Mouse (Mus musculus) layer of hippocampus, adult 11-12 months (tissue): Measurements from ENCODE around the gene Zfp612.
A peak's percentile ranks its signal among the peaks of the same experiment; 100 is the strongest.
"Not testable (repeated sequence)": the region's sequence is repeated elsewhere in the genome, so short reads cannot be mapped to it uniquely, and the experiment has no call there.

Source experiments
- DNase-seq: peaks from one replicate; pipeline ENCODE4 v3.0.0; 2022; ENCODE audit warnings: low spot score

The Zfp612 gene

DNA sequence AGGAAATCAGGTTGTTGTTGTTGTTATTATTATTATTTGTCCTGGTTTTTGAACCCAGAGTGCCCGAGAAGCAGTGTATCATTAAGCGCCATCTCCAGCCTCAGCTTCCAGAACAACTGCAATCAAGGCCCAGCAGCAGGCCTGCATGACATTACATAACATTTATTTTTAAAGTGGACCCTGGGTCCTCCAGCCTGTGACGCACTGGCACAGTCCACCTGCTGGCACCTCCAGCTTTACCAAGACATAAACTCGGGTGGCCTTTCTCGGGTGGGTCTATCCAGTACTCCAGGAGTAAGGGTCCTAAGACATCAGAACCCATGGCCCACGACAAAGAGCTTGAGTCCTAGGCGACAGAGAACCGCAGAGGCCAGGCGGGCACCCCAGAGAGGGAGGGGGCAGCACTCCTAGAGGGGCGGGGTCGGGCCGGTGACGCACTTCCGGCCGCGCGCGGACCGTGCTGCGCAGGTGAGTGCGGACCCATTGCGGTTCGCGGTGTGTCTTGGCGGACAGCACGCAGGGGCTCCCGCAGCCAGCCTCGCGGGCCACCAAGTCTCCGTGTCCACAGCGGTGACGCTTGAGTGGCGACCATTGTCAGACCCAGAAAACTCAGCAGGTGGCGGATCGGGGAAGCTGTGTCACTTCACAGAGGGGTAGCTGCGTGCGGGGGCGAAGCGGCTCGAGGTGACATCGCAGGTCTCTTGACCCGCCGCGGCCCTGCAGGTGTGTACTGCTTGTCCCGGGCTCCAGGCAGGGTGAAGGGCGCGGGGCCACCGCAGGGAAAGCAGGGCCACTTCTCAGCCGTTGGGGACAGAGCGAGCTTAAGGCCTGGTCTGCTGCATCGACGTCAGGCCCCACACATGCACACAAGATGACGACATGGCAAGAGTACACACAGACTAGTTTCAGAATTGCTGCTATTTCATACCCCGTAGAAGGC, at the start of gene Zfp612:
Gene Zfp612 (plus strand): TSS at position 465 of the 940 bp plus-strand sequence.
- DNase-seq: peak; percentile 54

DNA sequence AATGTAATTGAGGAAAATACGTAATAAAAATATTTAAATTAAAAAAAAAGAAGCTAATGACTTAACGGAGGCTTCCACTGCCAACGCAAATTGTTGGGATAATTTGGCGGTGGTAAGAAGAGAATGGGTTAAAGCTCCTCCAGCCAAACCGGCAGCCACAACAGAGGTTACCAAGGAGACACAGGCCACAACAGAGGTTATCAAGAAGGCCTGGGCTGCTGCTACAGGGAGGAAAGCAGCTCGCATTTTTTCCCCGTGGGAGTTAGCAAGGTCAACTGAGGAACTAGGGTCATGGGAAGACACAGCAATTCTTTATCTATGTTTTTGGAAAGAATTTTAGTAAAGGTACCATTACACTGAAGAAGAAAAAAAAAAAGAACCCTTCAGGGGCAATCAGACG, 45.8 kb upstream of the Zfp612 start:
- not testable (repeated sequence) for DNase-seq

DNA sequence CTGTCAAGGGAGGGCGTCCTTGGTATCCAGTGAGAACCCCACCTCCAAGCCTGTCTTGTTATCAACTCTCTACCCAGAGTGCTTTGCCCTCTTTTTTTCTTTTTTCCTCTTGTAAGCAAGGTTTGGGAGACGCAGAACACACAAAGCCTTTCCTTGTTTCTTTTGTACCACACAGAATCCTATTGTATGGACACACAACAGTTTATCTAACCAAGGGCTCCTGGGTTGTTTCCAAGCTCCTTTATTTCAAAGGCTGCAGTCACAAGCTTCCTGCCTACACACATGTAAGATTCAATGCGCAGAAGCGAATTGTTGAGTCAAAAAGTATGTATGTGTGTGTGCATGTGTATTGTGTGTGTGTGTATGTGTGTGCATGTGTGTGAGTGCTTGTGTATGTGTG, 45.2 kb upstream of the Zfp612 start:
- peak; percentile 10 for DNase-seq

DNA sequence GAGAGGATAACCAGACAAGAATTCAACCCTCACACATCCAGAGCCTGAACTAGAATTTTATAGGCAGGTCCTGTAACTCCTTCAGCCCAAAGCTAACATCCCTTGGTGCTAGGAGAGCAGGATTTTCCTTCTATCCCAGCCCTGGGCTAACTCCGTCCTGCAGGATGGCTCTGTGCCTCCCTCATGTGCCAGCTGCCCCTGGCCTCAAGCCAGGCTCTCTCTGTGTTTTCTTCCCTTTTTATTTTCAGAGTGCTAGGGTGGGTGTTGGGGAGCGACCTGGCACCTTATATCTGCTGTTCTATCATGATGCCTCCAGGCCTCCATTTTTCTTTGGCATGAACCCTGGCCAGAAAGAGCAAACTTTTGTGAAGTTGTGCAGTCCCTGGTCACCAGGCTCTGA, 43.4 kb upstream of the Zfp612 start:
- peak; percentile 30 for DNase-seq

DNA sequence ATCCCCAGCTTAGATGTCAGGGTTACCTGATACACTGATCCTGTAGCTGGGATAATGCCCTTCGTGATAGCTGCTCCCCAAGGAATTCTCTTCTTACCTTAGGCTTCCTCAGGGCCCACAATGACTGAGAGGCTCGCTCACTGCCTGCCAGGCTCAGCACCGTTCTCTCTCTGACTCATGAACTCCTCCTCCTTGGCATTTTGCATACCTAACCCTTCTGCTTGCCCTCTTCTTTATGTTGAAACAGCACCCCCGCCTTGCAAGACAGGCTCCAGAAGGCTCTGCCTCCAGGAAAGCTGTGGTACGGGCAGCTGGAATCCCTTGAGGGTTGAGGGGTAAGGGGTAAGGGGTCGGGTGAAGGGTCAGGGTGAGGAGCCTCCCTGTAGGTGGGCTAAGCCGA, 40.3 kb upstream of the Zfp612 start:
- DNase-seq: no peak

DNA sequence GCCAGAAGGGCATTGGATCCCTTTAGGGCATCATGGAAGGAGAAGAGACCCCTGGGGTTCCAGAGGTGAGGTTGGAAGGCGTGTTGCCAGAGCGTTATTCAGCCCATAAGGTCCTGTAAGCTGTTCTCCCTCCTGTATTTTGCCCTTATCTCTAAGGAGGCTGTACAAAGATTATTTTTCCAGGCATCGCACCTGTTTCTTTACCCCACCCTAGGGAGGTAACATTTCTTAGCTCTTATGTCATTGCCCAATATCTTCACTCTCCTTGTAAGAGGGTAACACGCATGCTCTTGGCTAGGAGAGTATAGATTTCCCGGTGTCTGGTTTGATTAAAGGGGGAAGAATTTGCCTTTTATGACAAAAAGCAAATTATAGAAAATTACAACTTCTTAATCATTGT, 39.9 kb upstream of the Zfp612 start, which contains the start of gene Chst4:
Gene Chst4 (minus strand): TSS at position 82 of the 400 bp plus-strand sequence.
- no peak for DNase-seq

DNA sequence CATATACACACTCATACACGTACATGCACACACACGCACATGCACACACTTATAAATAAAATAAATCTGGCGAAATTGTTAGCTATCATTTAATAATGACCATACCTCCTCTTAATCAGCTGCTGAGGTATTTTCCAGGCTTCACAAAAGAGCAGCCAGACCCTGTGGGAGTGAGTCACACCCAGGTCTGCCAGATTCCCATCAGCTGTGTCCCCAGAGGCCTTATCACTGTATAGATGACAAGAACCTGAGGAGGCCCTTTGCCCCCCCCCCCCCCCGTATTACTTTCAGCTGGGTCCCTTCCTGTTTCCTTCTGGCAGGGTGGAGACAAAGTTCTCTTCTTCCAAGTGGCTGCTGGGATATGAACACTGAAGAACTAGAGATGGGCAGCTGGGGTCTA, 39.0 kb upstream of the Zfp612 start:
- no peak for DNase-seq

DNA sequence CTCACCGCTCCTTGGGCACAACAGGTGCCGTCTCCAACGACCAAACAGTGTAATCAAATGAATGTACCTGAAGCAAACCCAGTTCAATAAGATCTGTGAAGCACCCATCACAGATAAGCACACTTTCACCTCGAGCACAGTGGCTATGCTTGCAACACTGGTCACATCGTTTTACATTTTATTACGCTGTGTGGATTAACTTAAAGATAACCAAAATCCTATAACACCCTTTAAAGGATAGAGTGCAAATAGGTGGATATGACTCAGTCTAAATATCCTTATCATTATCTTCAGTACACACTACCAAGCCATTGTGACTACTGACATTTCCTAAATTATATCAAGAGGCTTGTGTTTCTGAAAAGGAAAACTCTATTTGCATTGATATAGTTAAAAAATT, 28.3 kb upstream of the Zfp612 start:
- no peak for DNase-seq

DNA sequence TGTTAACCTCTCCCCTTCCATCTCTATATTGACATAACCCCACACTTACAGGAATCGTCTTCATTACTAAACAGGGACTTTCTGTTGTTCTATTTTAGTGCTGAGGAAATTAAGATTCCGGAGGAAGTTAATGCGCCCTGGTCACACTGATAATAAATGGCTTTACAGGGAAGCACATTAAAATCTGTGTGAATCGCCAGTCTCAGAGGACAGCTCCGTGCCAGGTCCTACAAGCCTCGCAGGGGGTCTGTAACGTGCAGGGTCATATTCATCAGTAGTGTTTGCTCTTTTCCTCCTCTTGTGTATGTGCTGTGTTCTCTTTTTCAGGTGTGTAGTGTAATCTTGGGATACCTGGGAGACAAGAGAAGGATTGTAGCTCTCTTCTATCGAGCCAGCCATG, 21.3 kb upstream of the Zfp612 start:
- no peak for DNase-seq

DNA sequence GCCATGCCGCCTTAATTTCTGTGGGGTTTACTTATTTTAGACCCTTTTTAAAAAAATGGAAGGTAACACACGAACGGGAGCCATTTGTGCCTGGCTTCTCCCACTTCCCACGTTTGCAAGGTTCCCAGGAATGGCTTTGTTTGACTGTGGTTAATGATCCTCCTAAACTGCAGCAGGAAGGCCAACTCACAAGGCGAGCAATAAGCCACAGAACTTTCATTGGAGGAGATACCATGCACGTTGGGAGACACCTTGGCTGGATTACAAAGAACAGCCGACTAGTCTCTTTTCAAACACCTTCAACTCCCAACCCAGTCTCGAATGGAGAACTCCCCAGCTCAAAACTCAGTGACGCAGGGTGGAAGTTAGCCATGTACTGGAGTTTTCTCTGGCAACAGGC, 15.4 kb upstream of the Zfp612 start:
- DNase-seq: no peak

DNA sequence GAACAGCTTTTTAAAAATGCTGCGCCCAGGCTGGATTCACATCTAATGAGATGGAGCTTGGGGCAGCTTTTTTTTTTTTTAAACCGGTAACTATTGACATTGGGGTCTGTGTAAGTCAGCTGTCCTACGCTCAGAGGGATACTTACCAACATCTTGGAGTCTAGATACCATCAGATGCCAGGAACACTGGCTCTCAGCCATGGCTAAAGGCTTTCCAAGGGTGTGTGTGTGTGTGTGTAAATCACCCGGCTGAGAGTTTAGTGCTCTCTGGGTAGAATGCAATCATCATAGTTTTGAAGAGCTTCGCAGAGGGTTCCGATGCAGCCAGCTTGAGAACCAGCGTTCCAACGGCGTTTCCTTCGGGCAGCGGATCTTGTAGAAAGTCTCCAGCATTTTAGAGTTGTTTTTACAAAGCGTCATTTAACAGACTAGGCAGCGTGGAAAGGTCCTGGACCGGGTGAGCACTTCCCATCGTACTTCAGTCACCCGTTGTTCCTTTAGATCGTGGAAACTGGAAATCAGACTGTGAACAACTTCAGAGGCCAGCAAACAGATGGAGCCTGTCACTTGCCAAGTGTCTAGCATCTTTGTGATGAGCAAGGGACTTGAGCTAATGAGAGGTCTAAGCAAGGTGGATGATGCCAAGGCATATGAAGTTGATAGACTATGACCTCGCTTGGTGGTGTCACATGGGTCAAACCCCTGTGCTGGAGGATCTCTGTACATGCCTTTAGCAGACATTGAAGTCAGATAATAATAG, 14.8 kb upstream of the Zfp612 start:
- DNase-seq: no peak

DNA sequence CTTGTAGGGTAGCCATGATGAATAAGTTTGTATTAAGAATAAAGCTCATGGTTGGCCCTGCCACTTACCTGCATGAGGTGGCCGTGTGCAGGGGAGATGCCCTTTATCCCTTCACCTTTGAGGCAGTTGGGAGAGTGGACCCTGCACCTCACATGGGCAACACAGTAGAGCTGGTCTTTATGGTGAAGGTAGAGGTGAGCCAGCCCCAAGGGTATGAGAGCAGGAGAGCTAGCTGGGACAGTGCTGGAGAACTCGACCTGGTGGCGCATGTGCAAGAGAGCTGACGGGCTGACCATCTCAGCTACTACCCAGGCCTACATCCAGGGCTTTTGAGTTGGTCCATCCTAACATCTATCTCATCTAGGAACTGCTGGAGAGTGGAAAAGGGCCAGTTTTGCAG, 13.9 kb upstream of the Zfp612 start:
- DNase-seq: no peak

DNA sequence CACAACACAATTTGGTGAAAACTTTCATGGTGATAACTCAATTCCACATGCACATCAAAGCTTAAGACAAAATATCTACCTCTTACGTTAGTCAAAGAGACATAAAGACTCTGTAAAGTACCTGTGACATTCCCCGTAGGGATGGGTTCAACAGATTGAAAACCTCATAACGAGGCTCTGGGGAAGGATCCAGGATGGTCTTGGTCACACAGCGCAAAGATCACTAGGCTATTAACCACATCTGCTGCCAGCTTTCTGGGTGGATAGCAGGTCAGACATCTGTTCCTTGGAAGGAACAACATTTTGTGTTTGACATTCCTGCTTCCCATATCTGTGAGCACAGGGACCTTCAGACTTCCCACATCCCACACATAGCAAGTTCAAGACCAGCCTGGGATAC, 9.8 kb upstream of the Zfp612 start:
- no peak for DNase-seq

DNA sequence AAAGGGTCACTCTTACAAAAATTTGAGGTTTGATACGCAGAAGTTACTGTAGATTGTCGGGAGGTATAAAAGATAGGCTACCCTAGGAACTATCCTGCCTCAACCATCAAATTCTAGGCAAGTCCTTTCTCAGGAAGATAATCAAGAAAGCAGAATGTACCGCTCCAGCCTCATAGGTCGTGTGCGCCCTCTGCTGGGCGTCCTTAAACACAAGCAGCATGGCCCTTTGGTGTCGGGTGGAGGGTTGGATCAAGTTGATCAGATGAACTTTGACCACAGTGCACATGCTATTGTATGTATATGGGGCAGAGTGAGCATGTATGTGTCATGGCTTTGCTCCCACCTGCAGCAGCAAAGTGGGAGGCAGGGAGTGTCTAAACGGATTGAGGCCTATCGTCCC, 7.9 kb upstream of the Zfp612 start:
- DNase-seq: peak; percentile 68

DNA sequence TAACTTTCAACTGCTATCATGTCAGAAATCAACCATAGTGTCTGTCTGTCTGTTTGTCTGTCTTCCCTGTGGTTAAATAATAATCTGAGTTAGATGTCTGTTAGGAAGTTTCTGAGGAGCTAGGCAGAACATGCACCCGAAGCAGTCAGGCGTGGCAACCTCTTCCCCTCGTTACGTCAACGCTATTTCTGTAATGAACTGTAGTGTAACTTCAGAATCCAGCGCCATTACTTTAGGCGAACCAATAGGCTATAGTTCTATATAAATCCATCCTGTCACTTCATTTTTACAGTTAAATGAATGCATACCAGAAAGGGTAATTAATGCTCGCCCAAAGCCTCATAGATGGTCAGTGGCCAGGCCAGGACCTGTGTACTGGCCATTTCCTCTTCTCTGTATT, 5.0 kb upstream of the Zfp612 start:
- no peak for DNase-seq

DNA sequence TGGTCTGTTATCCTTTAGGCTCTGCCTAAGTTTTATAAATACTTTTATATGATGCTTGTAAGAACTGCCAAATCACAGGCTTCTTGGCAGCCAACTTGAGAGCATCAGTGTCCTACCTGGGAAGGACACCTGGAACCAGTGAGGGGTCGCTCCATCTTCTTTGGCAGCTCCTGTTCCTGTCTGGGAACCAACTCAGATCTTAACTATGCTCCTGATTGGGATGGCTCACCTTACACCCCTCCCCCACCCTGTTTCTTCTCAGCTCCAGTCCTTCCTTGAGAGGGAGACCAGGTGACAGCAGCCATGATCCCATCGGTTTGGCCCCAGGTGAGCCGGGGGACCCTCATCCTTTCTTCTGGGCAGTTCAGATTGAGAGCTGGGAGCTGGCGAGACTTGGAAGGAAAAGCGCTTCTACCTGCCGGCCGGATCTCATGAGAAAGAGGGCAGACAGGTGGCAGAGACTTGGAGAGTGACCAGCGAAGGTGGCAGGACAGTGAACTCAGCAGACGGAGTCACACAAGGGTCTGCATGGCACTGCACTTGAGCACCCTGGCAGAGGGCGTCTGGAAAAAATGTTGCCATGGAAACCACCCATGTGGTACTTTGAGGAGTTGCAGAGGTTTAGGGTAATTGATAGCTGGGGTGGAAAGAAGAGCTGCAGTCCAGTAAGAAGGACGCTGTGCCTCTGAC, 3.0 kb downstream of the Zfp612 start:
- no peak for DNase-seq

DNA sequence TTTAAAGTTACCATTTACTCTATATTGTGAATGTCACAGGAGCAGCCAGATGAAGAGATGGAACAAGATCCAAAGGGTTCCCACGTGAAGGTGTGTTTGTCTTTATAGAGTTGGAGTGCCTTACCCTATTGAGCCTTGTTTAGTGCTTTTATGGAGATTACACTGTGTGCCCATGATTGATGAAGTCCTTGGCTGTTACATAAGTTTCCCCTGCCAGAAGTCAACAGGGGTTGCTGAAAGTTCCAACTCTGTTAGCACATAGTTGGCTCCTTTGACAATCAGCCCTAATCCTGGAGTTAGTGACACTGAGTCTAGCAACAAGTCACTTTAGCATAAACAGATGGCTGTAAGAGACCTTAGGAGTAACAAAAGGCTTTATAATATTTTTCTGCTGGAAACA, 12.3 kb downstream of the Zfp612 start:
- no peak for DNase-seq

DNA sequence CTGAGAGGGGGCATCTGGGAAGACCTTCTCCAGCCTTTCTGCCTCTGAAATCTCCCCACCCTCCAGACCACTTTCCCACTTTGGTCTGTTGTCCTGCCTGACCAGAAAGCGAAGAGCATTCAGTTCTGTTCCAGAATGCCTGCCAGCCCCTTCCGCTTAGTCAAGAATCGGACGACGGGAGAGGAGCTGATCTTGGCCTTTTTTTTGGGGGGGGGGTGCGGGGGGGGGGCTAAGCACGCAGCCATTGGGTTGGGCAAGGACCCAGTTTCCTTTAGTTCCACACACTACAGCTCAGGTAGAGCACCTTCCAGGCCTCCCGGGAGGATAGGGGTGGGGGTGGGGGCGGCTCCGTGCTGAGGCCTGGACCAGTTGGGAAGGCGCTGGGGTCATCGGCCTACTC, 21.4 kb downstream of the Zfp612 start, which contains the start of gene Gm21964:
Gene Gm21964 (plus strand): TSS at position 301 of the 400 bp plus-strand sequence.
- DNase-seq: no peak

DNA sequence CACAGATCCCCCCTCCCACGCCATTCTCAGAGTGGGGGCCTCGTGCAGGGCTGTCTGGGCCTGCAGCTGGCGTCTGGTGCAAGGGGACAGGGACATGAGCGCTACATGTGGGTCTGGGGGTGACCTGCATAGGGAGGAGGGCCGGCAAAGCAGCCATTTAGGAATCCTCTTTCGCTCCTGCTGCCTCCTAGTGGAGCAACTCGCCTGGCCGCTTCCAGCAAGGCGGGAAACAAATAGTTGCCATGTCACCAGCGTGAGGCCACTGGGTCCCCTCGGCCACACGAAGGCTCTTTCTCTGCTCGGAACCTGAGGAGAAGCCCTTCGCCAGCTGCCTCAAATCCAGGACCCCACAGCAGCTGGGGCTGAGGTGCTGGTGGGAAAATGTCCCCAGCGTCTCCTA, 22.1 kb downstream of the Zfp612 start:
- DNase-seq: no peak

DNA sequence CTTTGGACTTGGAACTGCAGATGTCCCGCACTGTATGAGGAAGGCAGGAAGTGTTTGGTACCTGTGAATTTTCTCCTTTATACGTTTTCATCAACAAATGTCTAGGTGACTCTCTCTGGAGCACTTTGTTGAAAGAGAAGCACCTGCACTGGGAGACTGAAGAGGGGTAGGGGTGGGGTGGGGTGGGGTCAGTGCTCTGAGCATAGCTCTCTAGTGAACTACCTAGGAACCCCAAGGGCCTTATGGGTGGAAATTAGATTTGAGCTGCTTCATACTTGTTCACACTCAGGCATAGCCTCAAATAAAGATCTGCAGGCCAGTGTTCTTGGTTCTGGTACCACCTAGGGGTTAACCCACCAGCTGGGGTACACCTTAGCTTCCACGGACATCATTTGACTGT, 23.1 kb downstream of the Zfp612 start, which contains the start of gene Gm17720:
Gene Gm17720 (minus strand): TSS at position 101 of the 400 bp plus-strand sequence.
- no peak for DNase-seq

DNA sequence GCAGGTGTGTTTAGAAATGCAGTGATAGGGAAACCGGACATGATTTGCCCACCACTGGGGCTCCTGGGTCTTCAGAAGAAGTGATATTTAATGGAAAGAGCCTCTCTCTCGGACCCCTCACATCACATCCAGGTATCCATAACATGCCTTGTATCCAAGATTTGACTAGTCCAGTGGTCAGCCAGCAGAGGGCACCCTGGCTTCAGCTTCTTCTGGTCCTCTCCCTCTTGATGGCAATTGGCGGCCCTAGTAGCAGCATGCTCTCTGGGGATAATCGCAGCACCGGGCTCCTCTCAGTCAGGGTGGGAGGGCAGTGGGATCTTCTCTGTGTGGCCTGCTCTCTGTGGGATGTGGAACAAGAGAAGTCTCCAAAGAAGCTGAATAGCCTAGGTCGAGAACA, 40.2 kb downstream of the Zfp612 start:
- peak; percentile 8 for DNase-seq

DNA sequence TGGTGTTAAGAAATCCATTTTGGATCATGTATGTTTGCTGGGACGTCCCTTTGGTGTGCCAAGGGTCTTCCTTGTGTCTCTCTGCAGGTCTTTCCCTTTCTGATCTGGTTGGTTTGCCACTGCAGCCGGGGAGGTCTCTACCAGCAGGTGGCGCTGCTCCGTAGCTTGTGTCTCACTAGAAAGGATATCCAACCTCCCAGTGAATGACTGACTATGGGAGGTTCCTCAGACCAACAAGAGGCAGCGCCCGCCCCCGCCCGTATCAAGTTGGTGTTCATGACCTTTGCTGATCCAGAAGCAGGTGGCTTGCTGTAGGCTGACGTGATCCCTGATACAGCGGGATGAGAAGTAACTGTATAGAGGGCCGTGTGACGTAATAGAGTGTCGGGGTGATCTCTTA, 51.0 kb downstream of the Zfp612 start:
- DNase-seq: peak; percentile 81
